Mouse (Mus musculus) central nervous system, embryonic 11.5 days (tissue): Measurements from ENCODE around the gene Fbxo2. TPM values are rescaled to one million over a fixed set of nuclear protein-coding genes. Genes with fewer than 3 reads are reported as not detected.

ENCODE experiments used
- polyA plus RNA-seq: library from polyadenylated mRNA; depleted of rRNA; stranded (reverse); fragments of >200 nt; gene quantifications from 2 replicates; pipeline ENCODE4 v1.2.3, GENCODE M21; 2012; rRNA removed

Gene Fbxo2
- 1.5 and 2.7 TPM in 2 replicates for polyA plus RNA-seq

GRCm38 (mm10) chr4:148160436-148161390 lies at the start of gene Fbxo2, which contains the start of gene Fbxo44:
Gene Fbxo2 (plus strand): TSS chr4:148160621.
Gene Fbxo44 (minus strand): TSS chr4:148160482.

GRCm38 (mm10) chr4:148130133-148130532 lies 30.3 kb upstream of the Fbxo2 start, which contains the start of gene Mad2l2:
Gene Mad2l2 (plus strand): TSS chr4:148130384.

GRCm38 (mm10) chr4:148130561-148131413 lies 29.6 kb upstream of the Fbxo2 start, which contains the start of gene Draxin:
Gene Draxin (minus strand): TSS chr4:148130698.

GRCm38 (mm10) chr4:148151267-148152168 lies 8.9 kb upstream of the Fbxo2 start, which contains the start of gene Fbxo6:
Gene Fbxo6 (minus strand): TSS chr4:148152140.

Other genes starting within 250 kb of the Fbxo2 start
- gene Plod1, start 223.9 kb upstream of the Fbxo2 start, polyA plus RNA-seq = 17.5 and 26.6 TPM in 2 replicates
- gene 2510039O18Rik, start 219.7 kb upstream of the Fbxo2 start, polyA plus RNA-seq = 38.0 and 39.9 TPM in 2 replicates
- gene Nppb, start 174.8 kb upstream of the Fbxo2 start, polyA plus RNA-seq = 4.8 and 6.4 TPM in 2 replicates
- 85.8 and 91.4 TPM in 2 replicates for gene Nppa, start 159.9 kb upstream of the Fbxo2 start, polyA plus RNA-seq
- gene Clcn6, start 121.8 kb upstream of the Fbxo2 start, polyA plus RNA-seq = 35.8 and 36.3 TPM in 2 replicates
- 33.7 and 39.2 TPM in 2 replicates for gene Mthfr, start 121.5 kb upstream of the Fbxo2 start, polyA plus RNA-seq
- 7.1 and 7.5 TPM in 2 replicates for gene Agtrap, start 72.6 kb upstream of the Fbxo2 start, polyA plus RNA-seq
- gene Mad2l2, start 30.2 kb upstream of the Fbxo2 start, polyA plus RNA-seq = 50.8 and 72.6 TPM in 2 replicates
- 19.9 and 21.7 TPM in 2 replicates for gene Draxin, start 29.9 kb upstream of the Fbxo2 start, polyA plus RNA-seq
- 14.1 and 14.8 TPM in 2 replicates for gene Fbxo6, start 8.5 kb upstream of the Fbxo2 start, polyA plus RNA-seq
- 57.4 and 59.1 TPM in 2 replicates for gene Fbxo44, start 139 bp upstream of the Fbxo2 start, polyA plus RNA-seq
- gene Disp3, start 127.3 kb downstream of the Fbxo2 start, polyA plus RNA-seq = 3.4 and 6.2 TPM in 2 replicates